Mouse (Mus musculus) C2C12 (cell line): Measurements from ENCODE around the gene Cdh16. TPM values are rescaled to one million over a fixed set of nuclear protein-coding genes. Genes with fewer than 3 reads are reported as not detected.

ENCODE experiments used
- H3K27me3 ChIP-seq: one replicate; pipeline ENCODE4 v1.6.1; 2011; ENCODE audit not compliant: control insufficient read depth, insufficient read depth, insufficient read length
- H3K36me3 ChIP-seq: one replicate; pipeline ENCODE4 v1.6.1; 2011; ENCODE audit not compliant: control insufficient read depth, insufficient read depth
- H3K4me3 ChIP-seq: one replicate; pipeline ENCODE4 v1.5.1; 2011; ENCODE audit warnings: mild to moderate bottlenecking, control low read depth; ENCODE audit not compliant: poor library complexity, insufficient read depth, severe bottlenecking
- H3K79me2 ChIP-seq: one replicate; pipeline ENCODE4 v1.6.1; 2011; ENCODE audit not compliant: control insufficient read depth, insufficient read depth
- H3K79me3 ChIP-seq: one replicate; pipeline ENCODE4 v1.6.1; 2011; ENCODE audit warnings: low read depth, control low read depth
- H3ac ChIP-seq: one replicate; pipeline ENCODE3; 2011; ENCODE audit warnings: low read depth; ENCODE audit not compliant: control insufficient read depth, insufficient read length
- CEBPB ChIP-seq: IDR thresholded peaks from one replicate; pipeline ENCODE4 v1.6.1; 2011; ENCODE audit warnings: low read depth, mild to moderate bottlenecking, control low read depth, moderate library complexity
- CTCF ChIP-seq: IDR thresholded peaks from one replicate; pipeline ENCODE4 v1.5.1; 2011; ENCODE audit not compliant: control insufficient read depth, insufficient read depth, insufficient read length
- FOSL1 ChIP-seq: IDR thresholded peaks from one replicate; pipeline ENCODE4 v1.8.0; 2011; ENCODE audit warnings: mild to moderate bottlenecking, low read length; ENCODE audit not compliant: poor library complexity, insufficient read depth, severe bottlenecking
- MAX ChIP-seq: IDR thresholded peaks from one replicate; pipeline ENCODE4 v1.6.1; 2011; ENCODE audit warnings: mild to moderate bottlenecking, control low read depth
- MYOD1 ChIP-seq: IDR thresholded peaks from one replicate; pipeline ENCODE4 v1.6.1; 2011; ENCODE audit warnings: low read depth; ENCODE audit not compliant: control insufficient read depth, insufficient read length
- MYOG ChIP-seq: IDR thresholded peaks from one replicate; pipeline ENCODE4 v1.6.1; 2011; ENCODE audit not compliant: control insufficient read depth, insufficient read length; ENCODE audit errors: extremely low read depth
- USF1 ChIP-seq: IDR thresholded peaks from one replicate; pipeline ENCODE4 v1.6.1; 2011; ENCODE audit warnings: low read depth, mild to moderate bottlenecking, control low read depth, moderate library complexity
- polyA plus RNA-seq: library from polyadenylated mRNA; unstranded; fragments of >200 nt; fragmentation: generic; extraction: Trizol; gene quantifications from one replicate; pipeline ENCODE4 v1.2.1, GENCODE M21; 2012; ENCODE audit warnings: missing spikeins

Gene Cdh16
- polyA plus RNA-seq, 1 experiment, result not detected

- no peaks in the 10 kb centered on the region for H3K79me3 ChIP-seq
- TF ChIP-seq MYOD1 (no peak), MAX (no peak), CEBPB (no peak), MYOG (no peak), USF1 (no peak), FOSL1 (no peak), CTCF (no peak)
- H3K36me3 ChIP-seq, result no peaks in the 10 kb centered on the region
- H3K79me2 ChIP-seq, result no peaks in the 10 kb centered on the region
- H3ac ChIP-seq, result no peak overlapping the region
- H3K27me3 ChIP-seq, result peaks cover 3% of the 10 kb centered on the region
- H3K4me3 ChIP-seq, result no peak overlapping the region
Observed at GRCm38 (mm10) chr8:104576820-104577219, 47.4 kb downstream of the Cdh16 start.

GRCm38 (mm10) chr8:104570436-104571343 lies 53.5 kb downstream of the Cdh16 start:
- H3K36me3 ChIP-seq, result no peaks in the 10 kb centered on the region
- H3K79me2 ChIP-seq, result no peaks in the 10 kb centered on the region
- peak overlapping the region; percentile 18 for H3K4me3 ChIP-seq
- peaks cover 3% of the 10 kb centered on the region for H3K27me3 ChIP-seq
- H3K79me3 ChIP-seq, result no peaks in the 10 kb centered on the region
- H3ac ChIP-seq, result peak overlapping the region; percentile 5
- TF ChIP-seq CTCF (peak; percentile 81), MYOG (no peak)

- Histone ChIP-seq H3K36me3 (no peaks in the 10 kb centered on the region), H3K27me3 (peaks cover 3% of the 10 kb centered on the region), H3K4me3 (no peak overlapping the region), H3ac (no peak overlapping the region), H3K79me2 (no peaks in the 10 kb centered on the region), H3K79me3 (no peaks in the 10 kb centered on the region)
- TF ChIP-seq FOSL1, result no peak
- no peak for TF ChIP-seq MAX
- no peak for TF ChIP-seq CEBPB
- no peak for TF ChIP-seq CTCF
- no peak for TF ChIP-seq USF1
- no peak for TF ChIP-seq MYOD1
- no peak for TF ChIP-seq MYOG
Observed at GRCm38 (mm10) chr8:104569559-104569958, 54.6 kb downstream of the Cdh16 start.

DNA sequence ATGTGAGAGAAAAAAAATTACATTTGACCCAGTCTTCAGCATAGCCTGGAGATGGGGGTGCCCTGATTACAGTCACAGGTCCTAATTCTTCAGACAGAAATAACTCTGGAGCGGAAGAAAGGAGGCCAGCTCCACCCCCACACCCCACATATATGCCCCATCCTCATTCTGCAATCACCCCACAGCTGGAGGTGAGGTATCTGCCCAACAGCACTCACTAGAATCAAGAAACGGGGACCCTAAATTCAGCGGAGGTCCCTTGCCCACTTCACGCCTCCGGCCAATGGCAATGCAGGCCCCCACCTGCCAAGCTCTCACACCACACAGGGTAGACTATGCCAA lies 58.8 kb downstream of the Cdh16 start:
- Histone ChIP-seq H3K79me2 (no peaks in the 10 kb centered on the region), H3K79me3 (no peaks in the 10 kb centered on the region), H3K4me3 (no peak overlapping the region), H3ac (no peak overlapping the region), H3K27me3 (no peaks in the 10 kb centered on the region), H3K36me3 (no peaks in the 10 kb centered on the region)
- TF ChIP-seq USF1 (no peak), MAX (no peak), FOSL1 (no peak)

- no peak overlapping the region for H3K4me3 ChIP-seq
- no peaks in the 10 kb centered on the region for H3K79me3 ChIP-seq
- no peaks in the 10 kb centered on the region for H3K36me3 ChIP-seq
- H3K27me3 ChIP-seq, result no peaks in the 10 kb centered on the region
- no peaks in the 10 kb centered on the region for H3K79me2 ChIP-seq
- H3ac ChIP-seq, result no peak overlapping the region
- peak; percentile 73 for TF ChIP-seq CTCF
- no peak for TF ChIP-seq MYOG
Observed at GRCm38 (mm10) chr8:104564633-104565456, 59.4 kb downstream of the Cdh16 start.

DNA sequence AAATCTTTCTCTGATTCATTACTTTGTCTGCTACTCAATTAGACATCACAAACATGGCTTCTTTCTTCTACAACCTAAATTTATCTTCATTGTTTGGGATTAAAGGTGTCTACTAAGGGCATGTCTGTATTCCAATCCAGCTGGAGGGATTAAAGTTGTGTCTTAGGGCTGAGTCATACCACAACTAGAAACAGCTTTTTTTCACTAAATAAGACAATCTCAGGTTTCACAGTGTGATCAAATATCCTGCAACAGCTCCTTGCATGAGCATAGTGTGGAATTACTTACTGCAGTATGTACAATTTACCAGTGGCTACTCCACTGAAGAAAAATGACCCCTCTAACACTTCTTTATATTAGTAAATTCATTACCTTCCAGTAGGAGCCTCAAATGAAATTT lies 63.5 kb downstream of the Cdh16 start:
- H3K36me3 ChIP-seq, result no peaks in the 10 kb centered on the region
- TF ChIP-seq MYOD1, result no peak
- no peak for TF ChIP-seq FOSL1
- TF ChIP-seq MYOG, result no peak
- TF ChIP-seq CTCF, result no peak
- TF ChIP-seq USF1, result no peak
- TF ChIP-seq MAX, result no peak
- no peak for TF ChIP-seq CEBPB

More for the DNA sequence above, 63.5 kb downstream of the Cdh16 start:
- Histone ChIP-seq H3ac (no peak overlapping the region), H3K27me3 (peaks cover 2% of the 10 kb centered on the region), H3K79me2 (no peaks in the 10 kb centered on the region), H3K4me3 (no peak overlapping the region), H3K79me3 (no peaks in the 10 kb centered on the region)
